Mouse (Mus musculus) heart, embryonic 12.5 days (tissue): ENCODE results near the gene Mta3. TPM values are rescaled to one million over a fixed set of nuclear protein-coding genes. Genes with fewer than 3 reads are reported as not detected.

Experiments used
- ATAC-seq: fragments of 200-750 bp; cut with Nextera tagmentation; 2 replicates; pipeline ENCODE4 v1.8.0; 2017; ENCODE audit warnings: moderate TSS enrichment, moderate library complexity; ENCODE audit not compliant: insufficient number of reproducible peaks, low FRiP score
- H3K27ac ChIP-seq: fragments of 300-500 bp; sonication (generic); 2 replicates; pipeline ENCODE4 v1.5.1; 2016; ENCODE audit warnings: mild to moderate bottlenecking, moderate library complexity; ENCODE audit not compliant: poor library complexity, severe bottlenecking
- H3K27me3 ChIP-seq: fragments of 300-500 bp; sonication (generic); replicated peaks from 2 replicates; pipeline ENCODE4 v1.6.1; 2016; ENCODE audit warnings: mild to moderate bottlenecking, moderate library complexity
- H3K36me3 ChIP-seq: fragments of 300-500 bp; sonication (generic); 2 replicates; pipeline ENCODE4 v1.6.1; 2016; ENCODE audit warnings: mild to moderate bottlenecking, moderate library complexity
- H3K4me1 ChIP-seq: fragments of 300-500 bp; sonication (generic); replicated peaks from 2 replicates; pipeline ENCODE4 v1.6.1; 2016; ENCODE audit warnings: mild to moderate bottlenecking
- H3K4me2 ChIP-seq: fragments of 300-500 bp; sonication (generic); 2 replicates; pipeline ENCODE4 v1.6.1; 2016; ENCODE audit warnings: mild to moderate bottlenecking, moderate library complexity
- H3K4me3 ChIP-seq: fragments of 300-500 bp; sonication (generic); 2 replicates; pipeline ENCODE4 v1.5.1; 2016; ENCODE audit warnings: mild to moderate bottlenecking
- H3K9ac ChIP-seq: fragments of 300-500 bp; sonication (generic); 2 replicates; pipeline ENCODE4 v1.6.1; 2016; ENCODE audit warnings: mild to moderate bottlenecking, moderate library complexity
- H3K9me3 ChIP-seq: fragments of 300-500 bp; sonication (generic); replicated peaks from 2 replicates; pipeline ENCODE4 v1.6.1; 2016; ENCODE audit warnings: mild to moderate bottlenecking, moderate library complexity
- WGBS: fragments of 180-500 bp; shearing (Covaris S2); methylation state at CpG from one replicate; pipeline ENCODE4 v1.1.7; 2016; 5-methylcytosine and 5-hydroxymethylcytosine counted together
- polyA plus RNA-seq: library from polyadenylated mRNA; unstranded; fragments of >200 nt; fragmentation: Nextera tagmentation; extraction: Ambion mirVana; gene quantifications from 2 replicates; pipeline ENCODE4 v1.2.1, GENCODE M21; 2016

Mta3 gene
- polyA plus RNA-seq, 1 experiment from 2014 or later, result 42.8 TPM

- Histone ChIP-seq H3K4me2 (no peak overlapping the region), H3K27me3 (no peaks in the 10 kb centered on the region), H3K4me3 (no peak overlapping the region), H3K9me3 (no peaks in the 10 kb centered on the region), H3K36me3 (peaks cover 4% of the 10 kb centered on the region; the same call in 1 of the 2 replicates), H3K4me1 (peaks cover 20% of the 10 kb centered on the region), H3K9ac (no peak overlapping the region), H3K27ac (no peak overlapping the region)
- ATAC-seq, result no peak
- WGBS, result 37% methylated on average over 5 of the region's 5 CpGs
These were observed 26.8 kb downstream of the Mta3 start for GRCm38 (mm10) chr17:83732801-83733200.

GRCm38 (mm10) chr17:83736701-83737100 lies 30.7 kb downstream of the Mta3 start:
- Histone ChIP-seq H3K4me1 (peaks cover 12% of the 10 kb centered on the region), H3K9ac (no peak overlapping the region), H3K9me3 (no peaks in the 10 kb centered on the region), H3K27me3 (no peaks in the 10 kb centered on the region), H3K4me3 (no peak overlapping the region), H3K27ac (no peak overlapping the region), H3K36me3 (peaks cover 21% of the 10 kb centered on the region), H3K4me2 (no peak overlapping the region)
- WGBS, result 77% methylated on average over 9 of the region's 9 CpGs
- ATAC-seq, result peak; percentile 74

GRCm38 (mm10) chr17:83737775-83738174 lies 31.8 kb downstream of the Mta3 start:
- H3K4me3 ChIP-seq, result no peak overlapping the region
- peaks cover 20% of the 10 kb centered on the region for H3K36me3 ChIP-seq
- no peak overlapping the region for H3K27ac ChIP-seq
- H3K9ac ChIP-seq, result no peak overlapping the region
- H3K9me3 ChIP-seq, result no peaks in the 10 kb centered on the region
- ATAC-seq, result no peak
- 0 out of 2 replicates have a peak, but pooled peaks cover 7% of the 10 kb centered on the region for H3K4me1 ChIP-seq
- H3K27me3 ChIP-seq, result no peaks in the 10 kb centered on the region
- no peak overlapping the region for H3K4me2 ChIP-seq
- 83% methylated on average over 8 of the region's 8 CpGs for WGBS

- WGBS, result 86% methylated on average over 7 of the region's 7 CpGs
- H3K9me3 ChIP-seq, result peaks cover 11% of the 10 kb centered on the region
These were observed 34.2 kb downstream of the Mta3 start for GRCm38 (mm10) chr17:83740135-83740676.

GRCm38 (mm10) chr17:83741243-83741642 lies 35.3 kb downstream of the Mta3 start:
- Histone ChIP-seq H3K4me3 (no peak overlapping the region), H3K4me2 (no peak overlapping the region), H3K27ac (no peak overlapping the region), H3K4me1 (0 out of 2 replicates have a peak, but pooled peaks cover 7% of the 10 kb centered on the region), H3K36me3 (peaks cover 40% of the 10 kb centered on the region), H3K9me3 (peaks cover 13% of the 10 kb centered on the region), H3K27me3 (no peaks in the 10 kb centered on the region), H3K9ac (no peak overlapping the region)
- no peak for ATAC-seq
- WGBS, result 67% methylated on average over 6 of the region's 6 CpGs

More at GRCm38 (mm10) chr17:83740135-83740676, 34.2 kb downstream of the Mta3 start:
- no peak overlapping the region for H3K9ac ChIP-seq
- 0 out of 2 replicates have a peak, but pooled peaks cover 7% of the 10 kb centered on the region for H3K4me1 ChIP-seq
- H3K4me2 ChIP-seq, result no peak overlapping the region
- H3K27ac ChIP-seq, result no peak overlapping the region
- H3K4me3 ChIP-seq, result no peak overlapping the region
- no peaks in the 10 kb centered on the region for H3K27me3 ChIP-seq
- peaks cover 32% of the 10 kb centered on the region for H3K36me3 ChIP-seq
- ATAC-seq, result no peak

GRCm38 (mm10) chr17:83744231-83744824 lies 38.4 kb downstream of the Mta3 start:
- Histone ChIP-seq H3K27ac (no peak overlapping the region), H3K9ac (no peak overlapping the region), H3K36me3 (peaks cover 32% of the 10 kb centered on the region), H3K27me3 (no peaks in the 10 kb centered on the region), H3K4me2 (no peak overlapping the region), H3K4me3 (no peak overlapping the region), H3K9me3 (peaks cover 13% of the 10 kb centered on the region), H3K4me1 (0 out of 2 replicates have a peak, but pooled peaks cover 7% of the 10 kb centered on the region)
- WGBS, result 95% methylated on average over 11 of the region's 11 CpGs
- no peak for ATAC-seq

GRCm38 (mm10) chr17:83747405-83748160 lies 41.6 kb downstream of the Mta3 start:
- no peaks in the 10 kb centered on the region for H3K4me1 ChIP-seq
- H3K9ac ChIP-seq, result no peak overlapping the region
- H3K27me3 ChIP-seq, result no peaks in the 10 kb centered on the region
- peaks cover 26% of the 10 kb centered on the region for H3K36me3 ChIP-seq
- ATAC-seq, result no peak
- H3K9me3 ChIP-seq, result peaks cover 13% of the 10 kb centered on the region
- H3K4me3 ChIP-seq, result no peak overlapping the region
- no peak overlapping the region for H3K4me2 ChIP-seq
- H3K27ac ChIP-seq, result no peak overlapping the region
- 76% methylated on average over 10 of the region's 10 CpGs for whole genome bisulfite sequencing

- Histone ChIP-seq H3K4me2 (no peak overlapping the region), H3K36me3 (peaks cover 27% of the 10 kb centered on the region), H3K27me3 (no peaks in the 10 kb centered on the region), H3K9ac (no peak overlapping the region), H3K9me3 (peaks cover under 1% of the 10 kb centered on the region; the same call in 1 of the 2 replicates), H3K27ac (no peak overlapping the region), H3K4me3 (no peak overlapping the region), H3K4me1 (no peaks in the 10 kb centered on the region)
- 71% methylated on average over 5 of the region's 5 CpGs for WGBS
- ATAC-seq, result no peak
These were observed 44.4 kb downstream of the Mta3 start for GRCm38 (mm10) chr17:83750216-83750950.

- Histone ChIP-seq H3K9ac (no peak overlapping the region), H3K36me3 (peaks cover 37% of the 10 kb centered on the region), H3K4me1 (no peaks in the 10 kb centered on the region), H3K4me2 (no peak overlapping the region), H3K4me3 (no peak overlapping the region), H3K27me3 (no peaks in the 10 kb centered on the region), H3K27ac (no peak overlapping the region), H3K9me3 (no peaks in the 10 kb centered on the region)
- WGBS, result 83% methylated on average over 11 of the region's 11 CpGs
- no peak for ATAC-seq
These were observed 47.3 kb downstream of the Mta3 start for GRCm38 (mm10) chr17:83753112-83753899.

- Histone ChIP-seq H3K4me2 (no peak overlapping the region), H3K9me3 (no peaks in the 10 kb centered on the region), H3K36me3 (peaks cover 61% of the 10 kb centered on the region), H3K27me3 (no peaks in the 10 kb centered on the region), H3K4me3 (no peak overlapping the region), H3K4me1 (0 out of 2 replicates have a peak, but pooled peaks cover 5% of the 10 kb centered on the region), H3K9ac (no peak overlapping the region), H3K27ac (no peak overlapping the region)
- ATAC-seq, result no peak
- WGBS, result 78% methylated on average over 10 of the region's 10 CpGs
These were observed 52.1 kb downstream of the Mta3 start for GRCm38 (mm10) chr17:83758096-83758495.
